Mouse (Mus musculus) cerebellum, postnatal 36 days (tissue): ENCODE data around the gene Camk2b.
"Not testable (repeated sequence)": the region's sequence is repeated elsewhere in the genome, so short reads cannot be mapped to it uniquely, and the experiment has no call there.

Experiments
- DNase-seq, 2 experiments: peaks; one replicate each; pipeline ENCODE4 v3.0.0; 2021 to 2022; ENCODE audit warnings: mixed read lengths in 2 of 2

Gene Camk2b

DNA sequence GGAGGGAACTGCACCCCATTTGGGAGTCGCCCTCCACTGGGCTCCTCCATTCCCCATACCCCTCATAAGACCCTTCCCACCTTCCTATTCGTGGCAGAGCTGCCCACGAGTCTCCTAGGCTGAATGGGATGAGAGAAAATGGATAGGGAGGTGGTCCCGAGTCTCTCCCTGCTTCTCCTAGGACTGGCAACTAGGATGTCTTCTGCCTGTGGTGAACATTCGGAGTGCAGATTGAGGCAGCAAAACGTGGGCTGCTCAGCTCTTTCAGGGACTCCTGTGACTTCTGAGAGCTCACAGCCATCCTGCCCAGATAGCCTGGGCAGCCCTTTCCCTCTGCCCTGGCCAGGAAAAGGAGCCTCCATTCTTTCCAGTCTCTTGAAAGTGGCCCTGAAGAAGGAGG lies at the start of gene Camk2b:
Gene Camk2b, minus strand, starts transcription at position 187 of the 400 bp plus-strand sequence.
- no peak for DNase-seq

DNA sequence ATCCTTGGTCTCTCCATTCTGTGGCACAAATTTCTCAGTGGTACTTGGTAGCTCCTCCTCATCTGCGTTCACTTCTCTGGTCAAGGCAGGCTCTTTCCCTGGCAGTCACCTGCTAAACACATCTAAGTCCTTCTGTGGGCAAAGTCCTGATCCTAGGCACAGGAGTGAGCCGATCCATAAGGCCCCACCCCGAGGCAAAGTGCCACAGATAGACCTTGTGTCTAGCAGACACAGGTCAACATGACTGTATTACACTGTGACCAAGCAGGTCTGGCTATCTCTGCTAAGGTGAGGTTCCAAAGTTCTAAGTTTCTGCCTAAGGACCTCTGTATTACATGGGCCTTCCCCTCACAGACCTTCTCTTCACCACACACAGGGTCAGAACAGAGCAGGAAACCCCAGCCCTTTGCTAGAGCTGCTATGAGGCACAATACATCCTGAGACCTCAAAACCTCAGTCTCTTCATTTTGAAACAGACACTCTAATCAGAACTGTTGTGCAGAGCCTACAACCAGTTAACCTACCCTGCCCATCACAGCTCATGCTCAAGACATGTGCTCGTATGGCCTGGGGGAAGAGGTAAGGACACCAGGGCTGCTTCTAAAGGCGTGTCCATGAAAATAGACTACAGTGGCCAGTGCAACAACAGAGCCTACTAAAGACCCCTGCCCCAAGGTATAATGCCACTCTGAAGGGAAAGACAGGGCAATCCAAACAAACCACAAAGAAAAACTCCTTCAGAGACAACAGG lies 45.7 kb upstream of the Camk2b start:
- no peak for DNase-seq

DNA sequence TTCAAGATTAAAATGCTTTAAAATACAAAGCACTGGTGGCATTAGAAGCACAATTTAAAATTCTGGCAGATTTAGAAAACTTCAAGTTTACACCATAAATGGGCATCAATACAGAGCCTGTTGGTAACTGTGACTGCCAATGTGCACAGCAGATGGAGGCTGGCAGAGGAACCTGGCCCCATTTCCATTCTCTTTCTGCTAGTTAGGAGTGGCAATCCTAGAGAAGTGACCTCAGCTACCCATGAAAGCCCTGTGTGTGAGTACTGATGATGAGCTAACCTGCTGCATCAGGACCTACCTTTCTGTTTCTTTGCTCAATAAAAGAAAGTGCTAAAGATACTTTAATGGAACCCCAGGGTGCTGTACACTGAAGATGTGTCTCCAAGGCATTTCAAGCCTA lies 43.8 kb upstream of the Camk2b start:
- DNase-seq, result peak; percentile 80 to 81

DNA sequence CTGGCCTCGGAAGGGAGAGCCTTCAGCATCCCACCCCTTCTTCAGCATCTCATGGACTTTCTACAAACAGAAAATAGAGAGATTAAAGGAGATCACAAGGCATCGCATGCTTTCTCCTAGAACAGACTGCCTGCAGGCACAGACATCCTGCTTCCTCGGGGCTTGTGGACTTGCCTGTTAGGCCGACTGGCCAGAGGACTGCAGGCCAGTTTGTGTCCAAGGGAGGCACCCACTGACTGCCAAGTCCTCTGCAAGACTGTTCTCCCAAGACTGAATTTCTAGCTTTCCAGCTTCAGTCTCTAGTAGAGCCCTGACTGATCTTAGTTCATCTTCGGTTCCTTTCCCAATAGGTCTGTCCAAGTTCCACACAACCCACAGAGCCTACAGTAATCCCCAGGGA lies 42.1 kb upstream of the Camk2b start:
- peak in 1 of 2 experiments; percentile 37 for DNase-seq

DNA sequence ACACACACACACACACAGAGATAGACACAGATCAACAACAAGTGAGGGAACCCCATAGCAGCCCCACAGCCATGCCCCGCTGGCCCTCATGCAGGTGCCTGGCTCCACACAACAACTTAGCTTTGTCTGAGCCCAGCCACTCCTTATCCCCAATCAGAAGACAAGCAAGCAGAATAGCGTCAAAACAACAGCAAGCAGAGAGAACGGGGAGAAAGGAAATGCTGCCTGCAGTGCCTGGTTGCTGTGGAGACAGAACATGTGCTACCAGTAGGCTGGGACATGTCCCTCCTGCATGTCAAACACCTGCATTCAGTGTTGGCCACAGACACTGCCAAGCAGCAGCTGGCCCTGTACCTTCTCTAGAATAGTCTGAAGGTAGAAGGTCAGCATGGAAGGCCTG lies 41.6 kb upstream of the Camk2b start:
- no peak for DNase-seq

DNA sequence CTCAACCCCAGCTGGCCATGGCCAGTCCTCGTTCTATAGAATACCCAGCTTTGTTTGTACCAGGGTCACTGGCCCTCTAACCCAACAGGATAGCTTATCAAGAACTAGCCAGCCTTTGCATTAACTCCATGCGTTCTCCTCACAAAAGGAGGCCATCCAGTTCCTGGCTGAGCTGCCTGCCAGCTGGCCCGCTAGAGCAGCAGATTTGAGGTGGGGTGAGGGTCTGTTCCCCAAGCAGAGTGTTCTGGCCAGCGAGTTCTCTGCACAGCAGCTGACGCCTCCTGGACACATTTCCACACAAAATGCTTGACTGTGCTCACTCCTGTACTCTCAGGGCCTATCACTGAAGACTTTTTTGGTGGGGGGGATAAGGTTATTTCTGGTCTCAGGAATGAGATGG lies 38.6 kb upstream of the Camk2b start:
- DNase-seq, result no peak

DNA sequence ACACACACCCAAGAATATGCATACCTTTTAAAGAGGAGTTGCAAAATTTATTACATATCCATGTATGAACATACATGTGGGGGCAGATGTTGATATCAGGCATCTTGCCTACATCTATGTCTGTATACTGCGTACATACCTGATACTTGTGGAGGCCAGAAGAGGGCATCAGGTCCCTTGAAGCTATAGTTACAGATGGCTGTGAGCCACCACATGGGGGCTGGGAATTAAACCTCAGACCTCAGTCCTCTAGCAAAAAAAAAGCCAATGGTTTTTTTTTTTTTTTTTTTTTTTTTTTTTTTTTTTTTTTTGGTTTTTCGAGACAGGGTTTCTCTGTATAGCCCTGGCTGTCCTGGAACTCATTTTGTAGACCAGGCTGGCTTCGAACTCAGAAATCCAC lies 30.5 kb upstream of the Camk2b start:
- DNase-seq, result not testable (repeated sequence)

DNA sequence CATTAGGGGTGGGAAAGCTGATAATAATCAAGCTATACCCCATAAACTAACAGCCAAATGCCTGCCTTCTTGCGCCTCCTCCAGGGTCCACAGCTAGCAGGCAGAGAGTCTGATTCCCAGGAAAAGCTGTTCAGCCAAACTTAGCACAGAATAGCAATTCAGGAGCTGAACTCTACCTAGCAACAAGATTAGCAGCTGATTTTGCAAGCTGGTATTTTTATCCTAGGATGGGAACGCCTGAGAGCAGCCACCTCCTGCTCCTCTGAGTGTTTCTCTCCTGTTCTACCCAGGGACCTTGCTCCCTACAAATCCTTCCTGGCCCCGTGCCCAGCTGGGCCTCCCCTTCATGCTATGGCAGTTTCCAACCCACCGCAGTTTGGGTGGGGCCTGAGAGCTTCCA lies 20.8 kb upstream of the Camk2b start:
- DNase-seq, result no peak

DNA sequence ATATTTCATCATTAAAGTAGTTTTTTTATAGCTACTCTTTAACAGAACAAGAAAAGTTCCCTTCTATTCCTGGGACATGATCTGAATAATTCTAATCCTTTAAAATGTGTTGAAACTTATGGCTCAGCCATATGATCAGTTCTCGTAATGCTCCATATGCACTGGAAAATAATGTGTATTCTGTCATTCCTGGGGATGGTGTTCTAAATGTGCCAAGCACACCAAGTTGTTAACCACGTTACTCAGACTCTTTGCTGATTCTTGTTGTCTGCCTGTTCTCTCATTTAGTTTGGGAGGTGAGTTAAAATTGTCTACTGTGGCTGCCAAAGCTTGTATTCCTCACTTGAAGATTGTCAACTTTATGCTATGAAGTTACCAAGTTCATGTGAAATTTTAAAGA lies 12.6 kb upstream of the Camk2b start:
- no peak for DNase-seq

DNA sequence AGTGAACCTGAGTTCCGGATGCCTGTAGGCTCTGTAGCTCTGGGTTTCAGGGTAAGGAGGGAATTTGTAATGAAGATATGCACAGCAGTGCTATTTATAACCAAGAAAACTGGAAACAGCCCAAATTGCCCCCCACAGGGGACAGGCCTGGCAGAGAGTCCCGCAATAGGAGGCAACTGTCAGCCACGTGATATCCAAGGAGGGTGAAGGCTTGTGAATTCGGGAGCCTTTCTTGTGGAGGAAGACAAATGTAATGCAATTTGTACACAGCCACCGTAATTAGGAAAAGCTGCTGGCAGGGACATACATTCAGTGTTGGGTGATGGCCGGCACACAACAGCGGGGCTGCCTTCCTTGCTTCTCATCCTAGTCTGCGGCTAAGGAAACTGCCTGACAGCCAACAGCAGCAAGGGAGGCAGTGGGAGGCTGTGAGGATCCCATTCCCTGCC lies 9.5 kb upstream of the Camk2b start:
- peak; percentile 84 to 85 for DNase-seq

DNA sequence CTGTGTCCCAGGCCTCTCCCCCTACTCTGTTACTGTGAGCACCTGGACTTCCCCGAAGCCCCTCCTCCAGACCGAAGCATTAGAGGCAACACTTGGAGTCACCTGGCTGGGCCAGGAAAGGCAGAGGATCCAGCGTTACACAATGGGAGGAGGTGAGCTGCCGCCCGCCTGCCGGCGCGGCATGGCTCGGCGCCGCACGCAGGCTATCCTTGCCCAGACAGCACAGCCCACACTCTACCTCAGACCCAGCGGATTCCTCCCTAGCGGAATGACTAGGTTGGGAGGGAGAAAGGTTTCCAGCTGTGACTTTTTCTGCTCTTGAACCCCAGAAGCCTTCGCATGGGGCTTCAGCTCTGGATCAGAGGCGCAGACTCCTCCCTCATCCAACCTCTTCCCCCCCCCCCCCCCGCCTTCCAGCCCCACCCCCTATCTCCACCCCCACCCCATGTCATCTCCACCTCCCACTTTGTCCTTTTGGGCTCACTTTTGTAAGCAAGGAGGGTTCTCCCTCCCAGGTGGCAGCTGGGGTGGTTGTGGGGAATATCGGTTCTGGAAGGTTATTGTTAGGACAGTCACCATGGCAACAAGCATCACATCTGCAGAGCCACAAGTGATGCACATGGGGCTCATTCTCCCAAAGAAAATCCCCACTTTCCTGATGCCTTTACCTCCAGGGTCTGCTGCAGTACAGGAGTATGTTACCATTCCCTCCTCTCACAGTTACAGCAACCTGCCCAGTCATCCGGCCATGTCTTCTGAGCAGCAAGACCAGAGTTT lies 2.2 kb upstream of the Camk2b start:
- DNase-seq, result no peak

DNA sequence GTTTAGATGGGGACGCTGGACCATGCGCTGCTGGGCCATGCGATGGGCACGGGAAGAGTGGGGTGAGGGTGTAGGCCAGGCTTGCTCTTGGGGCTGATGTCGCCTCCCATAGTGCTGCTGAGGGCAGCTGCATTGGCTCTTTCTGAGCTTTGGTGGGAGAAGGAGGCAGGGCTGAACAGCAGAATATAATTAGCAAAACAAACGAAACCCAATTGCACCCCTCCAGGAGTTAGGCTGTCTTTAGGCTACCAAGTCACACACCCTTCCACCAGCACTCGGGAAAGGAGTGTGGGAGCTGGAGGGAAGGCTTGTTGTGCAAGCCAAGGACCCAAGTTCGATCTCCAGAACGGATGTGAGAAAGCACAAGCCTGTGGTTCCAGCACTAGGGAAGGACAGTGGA lies 998 bp upstream of the Camk2b start:
- no peak for DNase-seq

DNA sequence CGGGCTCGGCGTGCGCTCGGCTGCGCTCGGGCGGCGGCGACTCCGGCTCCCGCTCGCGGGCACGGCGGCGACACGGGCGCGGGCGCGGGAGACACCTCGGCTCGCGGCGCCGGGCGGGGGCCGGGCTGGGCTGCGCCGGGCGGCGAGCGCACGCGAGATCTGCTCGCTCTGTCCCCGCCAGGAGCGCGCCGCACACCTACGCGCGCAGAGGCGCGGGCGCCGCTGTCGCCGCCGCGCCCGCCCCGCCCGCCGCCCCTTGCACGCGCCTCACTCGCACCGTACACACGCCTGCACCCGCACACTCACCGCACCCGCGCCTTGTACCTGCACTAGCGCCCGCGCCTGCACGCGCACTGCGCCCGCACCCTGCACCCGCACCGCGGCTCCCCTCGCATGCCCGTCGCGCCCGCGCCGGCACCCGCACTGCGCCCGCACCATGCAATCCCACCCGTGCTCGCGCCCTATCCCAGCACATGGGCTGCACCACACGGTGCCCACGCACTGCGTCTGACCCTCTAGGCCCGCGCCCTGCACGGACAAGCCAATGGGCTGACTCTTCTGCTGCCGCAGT lies 526 bp downstream of the Camk2b start:
- peak; percentile 72 to 84 for DNase-seq

DNA sequence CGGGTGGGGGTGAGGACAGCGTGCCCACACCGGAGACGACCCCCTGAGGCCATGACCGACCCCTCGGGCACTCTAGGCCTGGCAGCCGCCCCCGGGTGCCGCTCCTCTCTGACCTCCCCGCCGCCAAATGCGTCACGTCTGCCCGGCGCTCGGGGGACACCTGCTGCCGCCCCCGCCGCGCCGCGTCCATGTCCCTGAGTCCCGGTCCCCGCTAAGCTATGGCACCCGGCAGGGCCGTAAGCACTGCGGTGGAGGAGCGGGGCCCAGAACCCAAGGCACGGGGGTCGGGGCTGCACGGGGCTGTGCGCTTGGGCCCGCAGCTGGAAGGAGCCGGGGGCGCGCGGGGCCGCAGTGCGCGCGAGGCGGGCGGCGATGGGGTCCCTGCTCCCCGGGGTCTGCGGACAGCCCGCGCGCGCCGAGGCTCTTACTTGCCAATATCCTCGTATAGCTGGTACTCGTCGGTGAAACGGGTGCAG lies 1.1 kb downstream of the Camk2b start:
- peak; percentile 58 to 60 for DNase-seq

DNA sequence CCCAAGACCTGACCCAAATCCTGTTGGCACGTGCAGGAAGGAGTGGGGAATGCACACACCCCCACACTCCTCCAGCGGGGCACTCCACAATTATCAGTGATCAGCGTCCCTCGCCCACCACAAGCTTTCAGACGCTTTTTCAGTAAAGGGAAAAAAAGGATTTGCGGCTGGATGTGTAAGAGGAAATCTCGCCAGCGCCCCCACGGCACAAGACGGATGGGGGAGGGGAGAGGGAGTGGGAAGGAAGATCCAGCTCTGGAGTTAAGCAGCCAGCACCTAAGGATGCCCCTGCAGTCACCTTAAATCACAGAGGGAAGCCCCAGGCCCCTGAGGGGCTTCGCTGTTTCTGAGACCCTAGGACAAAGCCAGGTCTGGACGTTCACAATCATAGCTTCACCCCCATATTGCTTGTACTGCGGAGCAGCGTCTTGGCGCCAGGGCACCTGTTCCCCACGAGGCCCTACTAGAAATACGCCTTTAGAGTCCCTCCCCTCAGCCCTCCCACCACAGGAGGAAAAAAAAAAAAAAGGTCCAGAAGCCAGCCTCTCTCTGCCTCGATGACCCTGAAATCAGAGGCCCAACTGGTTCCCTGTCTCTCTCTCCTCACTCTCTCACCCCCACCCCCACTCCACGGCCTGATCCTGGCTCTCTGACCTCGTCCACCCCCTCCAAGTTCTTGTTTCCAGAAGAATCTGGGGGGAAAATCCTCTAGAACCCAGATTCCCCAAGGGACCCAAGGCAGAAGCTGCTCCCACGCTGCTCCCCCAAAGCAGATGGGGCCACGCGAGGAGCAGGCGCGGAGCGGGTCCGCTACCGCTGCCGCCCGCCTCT lies 1.7 kb downstream of the Camk2b start:
- peak; percentile 39 for DNase-seq

DNA sequence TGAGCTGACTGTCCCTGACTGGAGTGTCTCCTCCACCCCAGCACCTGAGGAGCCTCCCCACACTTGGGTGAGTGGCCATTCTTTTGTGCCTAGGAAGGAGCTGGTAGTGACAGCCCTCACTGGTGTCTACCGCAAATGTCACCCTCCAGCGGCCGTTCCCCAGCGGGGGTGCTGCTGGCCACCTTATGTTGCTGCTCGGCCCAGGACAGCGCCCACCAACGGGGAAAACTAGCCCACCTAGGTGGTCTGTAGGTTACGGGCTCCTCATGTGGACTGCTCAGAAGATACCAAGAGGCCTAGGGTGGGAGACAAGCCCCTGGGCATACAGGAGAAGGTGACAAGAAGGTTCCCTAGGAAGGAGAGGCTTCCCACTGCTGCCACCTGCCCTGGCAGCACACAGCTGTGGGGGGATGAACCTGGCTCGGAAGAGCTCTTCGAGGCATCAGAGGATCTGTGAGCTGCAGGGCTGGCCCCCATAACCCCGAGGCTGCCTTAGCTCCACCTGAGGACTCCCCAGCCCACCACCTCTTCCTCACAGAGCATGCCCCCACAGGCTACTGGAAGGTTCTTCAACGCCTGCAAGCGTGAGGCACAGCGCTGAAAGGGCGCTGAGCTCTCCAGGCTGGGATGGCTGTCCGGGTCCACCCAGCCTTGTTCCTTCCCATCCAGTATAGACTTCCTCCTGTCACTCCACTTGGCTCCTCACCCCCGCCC lies 2.5 kb downstream of the Camk2b start:
- DNase-seq, result peak in 1 of 2 experiments; percentile 51

DNA sequence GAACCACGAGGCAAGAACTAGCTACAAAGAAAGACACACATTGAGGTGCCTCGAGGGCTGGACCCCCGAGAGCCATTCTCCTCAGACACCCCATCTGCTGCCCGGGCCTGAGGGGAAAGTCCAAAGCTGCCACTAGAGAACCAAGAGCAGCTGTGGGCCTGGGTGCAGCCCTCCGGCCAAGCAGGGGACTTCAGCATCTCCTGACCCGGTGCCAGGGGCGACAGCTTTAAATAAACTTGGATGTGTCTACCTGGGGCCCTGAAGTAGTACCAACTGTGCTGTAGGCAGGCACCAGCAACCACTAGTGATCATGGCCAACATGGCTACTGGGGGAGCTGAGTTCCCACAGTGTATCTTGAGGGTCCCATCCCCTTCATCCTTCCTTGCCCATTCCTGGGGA lies 3.1 kb downstream of the Camk2b start:
- DNase-seq, result no peak

DNA sequence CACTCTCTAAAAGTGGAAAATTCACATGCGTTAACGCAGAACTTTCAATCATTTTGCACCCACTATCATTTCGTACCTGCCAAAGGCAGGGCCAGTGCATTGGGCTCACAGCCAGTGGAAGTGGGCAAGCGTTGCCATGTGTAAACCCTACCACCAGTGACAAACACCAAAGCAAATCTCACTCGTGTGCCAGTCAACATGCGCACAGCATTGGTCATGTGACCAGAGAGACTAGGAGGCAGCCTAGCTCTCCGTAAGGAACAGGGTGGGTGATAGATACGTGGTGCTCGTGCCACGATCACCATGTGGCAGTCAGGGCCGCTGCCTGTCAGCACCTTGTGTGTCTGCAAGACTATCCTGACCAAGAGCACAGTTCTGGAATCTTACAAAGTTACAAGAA lies 3.8 kb downstream of the Camk2b start:
- no peak for DNase-seq

DNA sequence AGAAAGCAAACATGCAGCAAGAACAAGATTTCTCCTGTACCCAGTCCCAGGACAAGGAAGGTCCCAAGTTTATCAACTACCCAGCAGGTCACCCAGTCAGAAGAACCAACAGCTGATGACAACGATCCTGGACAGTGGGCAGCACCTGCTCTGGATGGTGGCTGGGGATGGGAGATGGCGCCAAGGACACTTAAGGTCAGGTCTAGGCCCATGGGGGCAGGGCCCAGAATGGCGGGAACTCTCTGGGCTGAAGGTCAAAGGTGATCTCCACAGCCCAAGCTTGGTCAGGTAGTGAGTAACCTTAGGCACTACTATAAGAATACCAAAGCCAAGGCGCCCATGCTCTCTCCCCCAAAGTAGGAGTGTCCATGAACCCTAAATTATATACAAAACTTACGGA lies 4.3 kb downstream of the Camk2b start:
- no peak for DNase-seq

DNA sequence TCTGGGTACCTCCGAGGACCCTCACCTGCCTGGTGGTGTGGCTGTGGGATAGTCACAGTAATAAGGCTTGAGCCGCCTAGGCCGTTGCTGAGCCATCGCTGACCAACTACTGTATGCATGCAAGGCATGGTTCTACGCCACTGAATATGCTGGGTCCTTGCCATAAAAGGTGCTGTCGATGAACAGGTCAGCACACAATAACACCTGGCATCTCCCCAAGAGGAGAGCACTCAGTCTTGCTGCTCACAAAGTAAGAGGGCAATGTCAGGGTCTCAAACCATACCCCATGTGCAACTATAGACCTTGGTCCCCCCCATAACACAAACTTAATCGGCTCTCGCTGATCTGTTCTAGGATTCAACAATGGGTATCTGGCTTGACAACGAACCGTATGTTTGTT lies 7.0 kb downstream of the Camk2b start:
- DNase-seq, result no peak

DNA sequence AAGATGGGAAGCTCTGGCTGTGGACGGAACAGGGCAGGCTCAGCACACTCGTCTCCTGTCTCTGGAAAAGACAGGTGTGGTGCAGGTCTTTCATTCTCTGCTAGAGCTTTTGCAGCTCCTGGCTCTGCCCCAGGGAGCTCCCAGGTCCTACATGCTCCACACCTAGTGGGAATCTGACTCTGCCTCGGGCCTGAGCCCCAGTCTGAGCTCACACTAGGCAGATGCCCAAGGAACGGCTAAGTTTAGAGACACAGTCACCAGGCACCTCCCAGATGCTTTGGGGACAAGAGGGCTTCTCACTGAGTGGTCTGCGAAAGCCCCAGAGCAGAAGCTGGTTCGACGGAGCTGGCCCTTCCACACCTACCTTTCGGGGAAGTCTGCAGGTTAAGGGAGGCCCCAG lies 12.8 kb downstream of the Camk2b start:
- peak in 1 of 2 experiments; percentile 27 for DNase-seq

DNA sequence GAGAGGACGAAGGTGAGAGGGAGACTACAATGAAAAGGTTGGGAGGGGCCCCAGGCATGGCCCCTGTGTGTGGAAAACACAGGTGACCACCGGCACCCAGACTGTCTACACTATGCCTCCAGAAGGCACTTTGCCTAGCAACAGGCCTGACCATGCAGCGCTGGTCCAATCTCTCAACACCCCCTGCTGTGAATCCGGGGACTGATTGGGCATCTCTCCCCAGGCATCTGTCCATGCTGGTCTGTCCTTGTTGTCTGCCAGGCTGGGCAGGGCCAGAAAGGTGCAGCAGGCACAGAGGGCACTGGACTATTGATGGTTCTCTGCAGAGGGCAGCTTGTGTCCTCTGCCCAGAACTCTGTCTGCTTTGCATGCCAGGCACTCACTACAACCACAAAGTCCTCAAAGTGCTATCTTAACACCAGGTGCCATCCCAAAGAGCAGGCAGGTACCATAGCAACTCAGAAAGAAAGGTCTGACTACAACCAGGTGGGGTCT lies 16.0 kb downstream of the Camk2b start:
- DNase-seq, result peak; percentile 59 to 63
